Mouse (Mus musculus): ENCODE measurements around the gene Uck2. TPM values are rescaled to one million over a fixed set of nuclear protein-coding genes. Genes with fewer than 3 reads are reported as not detected.

The Uck2 gene
- polyA plus RNA-seq (2014; fragmentation: Nextera tagmentation; extraction: Ambion mirVana): 86.3 and 90.8 TPM in 2 replicates

GRCm38 (mm10) chr1:167285320-167285355 is at the start of gene Uck2:
Uck2 (minus strand) TSS chr1:167285320.
- H3K36me3 ChIP-seq (ENCODE audit: control insufficient read depth, insufficient read depth, low read length): no peaks in the 10 kb centered on the region
- H3K27me3 ChIP-seq (ENCODE audit: control insufficient read depth, insufficient read depth, low read length): no peaks in the 10 kb centered on the region
- H3K4me2 ChIP-seq (replicated peaks; ENCODE audit: low read depth, low read length): peak within 1 kb of the TSS; percentile 76
- H3K27ac ChIP-seq (ENCODE audit: low read length): peak within 1 kb of the TSS; percentile 96
- ATAC-seq (ENCODE audit: insufficient number of reproducible peaks, insufficient read depth, low FRiP score, low read depth): no peak
- WGBS: 0% methylated on average over 2 of the region's 2 CpGs
- peak within 1 kb of the TSS; percentile 93 for H3K4me3 ChIP-seq (ENCODE audit: low read depth, low read length)
- H3K4me1 ChIP-seq (ENCODE audit: control insufficient read depth, insufficient read depth, low read length): peaks cover 14% of the 10 kb centered on the region
- H3K9ac ChIP-seq (replicated peaks; ENCODE audit: low read depth, low read length): peak within 1 kb of the TSS; percentile 84
- no peaks in the 10 kb centered on the region for H3K9me3 ChIP-seq (ENCODE audit: control insufficient read depth, low read depth, low read length)

DNA sequence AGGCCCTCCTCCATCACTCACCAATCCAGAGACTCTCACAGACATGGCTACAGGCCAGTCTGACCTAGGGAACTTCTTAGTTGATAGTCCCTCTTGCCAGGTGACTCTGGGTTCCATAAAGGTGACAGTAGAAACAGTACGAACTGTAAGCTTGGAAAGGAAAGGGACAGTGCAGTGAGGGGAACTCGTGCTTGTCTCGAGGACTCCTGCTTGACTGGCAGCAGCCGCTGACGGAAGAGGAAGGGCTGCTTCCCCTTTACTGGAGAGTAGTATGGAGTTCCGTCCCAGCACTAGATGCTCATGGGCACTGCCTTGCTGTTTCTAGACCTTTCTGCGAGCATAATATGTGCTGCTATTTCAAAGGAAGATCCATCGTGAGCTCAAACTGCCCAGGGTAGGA is 46.0 kb upstream of the Uck2 start:
- no peaks in the 10 kb centered on the region for H3K4me1 ChIP-seq (ENCODE audit: control insufficient read depth, insufficient read depth, low read length)
- H3K9ac ChIP-seq (replicated peaks; ENCODE audit: low read depth, low read length): no peak overlapping the region
- H3K9me3 ChIP-seq (ENCODE audit: control insufficient read depth, low read depth, low read length): no peaks in the 10 kb centered on the region
- no peak overlapping the region for H3K27ac ChIP-seq (ENCODE audit: low read length)
- no peak overlapping the region for H3K4me2 ChIP-seq (replicated peaks; ENCODE audit: low read depth, low read length)
- H3K36me3 ChIP-seq (ENCODE audit: control insufficient read depth, insufficient read depth, low read length): peaks cover 21% of the 10 kb centered on the region
- 91% methylated on average over 8 of the region's 8 CpGs for WGBS
- ATAC-seq (ENCODE audit: insufficient number of reproducible peaks, insufficient read depth, low FRiP score, low read depth): no peak
- H3K27me3 ChIP-seq (ENCODE audit: control insufficient read depth, insufficient read depth, low read length): no peaks in the 10 kb centered on the region
- H3K4me3 ChIP-seq (ENCODE audit: low read depth, low read length): no peak overlapping the region

DNA sequence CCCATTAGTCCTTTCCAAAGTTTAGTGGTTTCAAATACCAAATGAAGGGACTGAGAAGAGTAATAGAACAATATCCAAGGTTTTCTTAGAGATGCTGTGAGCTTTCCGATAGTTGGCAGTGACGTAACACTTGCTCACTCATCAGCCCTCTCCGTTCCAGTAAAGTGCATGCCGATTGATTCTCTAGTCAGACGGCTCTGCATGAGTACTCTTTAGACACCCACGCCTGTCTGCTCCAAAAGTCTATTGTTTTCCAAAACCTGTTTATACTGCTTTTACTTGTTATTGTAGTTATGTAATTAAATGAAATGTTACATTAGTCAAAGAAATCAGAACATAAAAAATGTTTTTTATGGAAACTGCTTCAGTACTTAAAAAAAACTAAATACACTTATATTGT is 43.7 kb upstream of the Uck2 start:
- H3K4me2 ChIP-seq (replicated peaks; ENCODE audit: low read depth, low read length): no peak overlapping the region
- H3K27ac ChIP-seq (ENCODE audit: low read length): no peak overlapping the region
- peaks cover 21% of the 10 kb centered on the region for H3K36me3 ChIP-seq (ENCODE audit: control insufficient read depth, insufficient read depth, low read length)
- 89% methylated on average over 6 of the region's 6 CpGs for WGBS
- H3K4me3 ChIP-seq (ENCODE audit: low read depth, low read length): no peak overlapping the region
- H3K9me3 ChIP-seq (ENCODE audit: control insufficient read depth, low read depth, low read length): no peaks in the 10 kb centered on the region
- no peaks in the 10 kb centered on the region for H3K4me1 ChIP-seq (ENCODE audit: control insufficient read depth, insufficient read depth, low read length)
- H3K27me3 ChIP-seq (ENCODE audit: control insufficient read depth, insufficient read depth, low read length): no peaks in the 10 kb centered on the region
- H3K9ac ChIP-seq (replicated peaks; ENCODE audit: low read depth, low read length): no peak overlapping the region
- no peak for ATAC-seq (ENCODE audit: insufficient number of reproducible peaks, insufficient read depth, low FRiP score, low read depth)

DNA sequence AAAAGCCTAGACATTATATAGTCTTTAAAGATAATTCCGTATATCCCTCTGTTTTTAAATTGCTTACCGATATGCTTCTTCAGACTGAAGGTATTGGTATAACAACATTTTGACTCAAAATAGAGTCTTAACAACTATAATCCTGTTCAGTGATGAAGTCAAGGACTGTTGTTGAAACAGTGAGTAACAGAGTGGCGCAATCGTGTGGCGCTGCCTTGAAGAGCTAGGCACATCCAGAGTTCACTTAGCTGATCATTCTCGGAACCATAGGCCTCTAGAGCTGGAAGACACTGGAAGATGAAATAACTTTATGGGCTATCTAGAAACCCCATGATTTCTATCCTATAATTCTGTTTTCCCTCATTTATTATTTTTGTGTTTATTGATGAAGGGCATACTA is 36.6 kb upstream of the Uck2 start:
- H3K4me3 ChIP-seq (ENCODE audit: low read depth, low read length): no peak overlapping the region
- no peaks in the 10 kb centered on the region for H3K27me3 ChIP-seq (ENCODE audit: control insufficient read depth, insufficient read depth, low read length)
- peaks cover 49% of the 10 kb centered on the region for H3K36me3 ChIP-seq (ENCODE audit: control insufficient read depth, insufficient read depth, low read length)
- no peaks in the 10 kb centered on the region for H3K9me3 ChIP-seq (ENCODE audit: control insufficient read depth, low read depth, low read length)
- no peaks in the 10 kb centered on the region for H3K4me1 ChIP-seq (ENCODE audit: control insufficient read depth, insufficient read depth, low read length)
- no peak overlapping the region for H3K27ac ChIP-seq (ENCODE audit: low read length)
- H3K9ac ChIP-seq (replicated peaks; ENCODE audit: low read depth, low read length): no peak overlapping the region
- no peak overlapping the region for H3K4me2 ChIP-seq (replicated peaks; ENCODE audit: low read depth, low read length)
- ATAC-seq (ENCODE audit: insufficient number of reproducible peaks, insufficient read depth, low FRiP score, low read depth): no peak
- 97% methylated on average over 6 of the region's 6 CpGs for WGBS

DNA sequence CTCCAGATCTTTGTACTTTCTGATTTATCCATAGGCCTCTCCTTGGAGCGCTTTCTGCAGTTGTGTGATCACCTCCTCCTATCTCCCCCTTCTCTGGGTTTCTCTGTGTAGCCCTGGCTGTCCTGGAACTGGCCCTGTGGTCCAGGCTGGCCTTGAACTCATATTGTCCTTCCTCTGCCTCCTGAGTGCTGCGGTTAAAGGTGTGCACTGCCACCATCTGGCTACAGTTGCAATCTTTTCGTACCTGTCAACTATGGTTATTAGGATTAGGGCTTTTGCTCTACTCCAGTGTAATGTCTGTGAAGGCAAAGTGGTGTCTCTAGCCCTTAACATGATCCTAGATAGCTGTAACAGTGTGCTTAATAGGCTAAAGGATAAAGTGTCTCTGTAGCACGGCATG is 28.1 kb upstream of the Uck2 start:
- H3K9ac ChIP-seq (replicated peaks; ENCODE audit: low read depth, low read length): no peak overlapping the region
- H3K27ac ChIP-seq (ENCODE audit: low read length): no peak overlapping the region
- peaks cover 18% of the 10 kb centered on the region for H3K36me3 ChIP-seq (ENCODE audit: control insufficient read depth, insufficient read depth, low read length)
- 0 out of 2 replicates have a peak, but pooled peaks cover 4% of the 10 kb centered on the region for H3K4me1 ChIP-seq (ENCODE audit: control insufficient read depth, insufficient read depth, low read length)
- H3K9me3 ChIP-seq (ENCODE audit: control insufficient read depth, low read depth, low read length): no peaks in the 10 kb centered on the region
- H3K27me3 ChIP-seq (ENCODE audit: control insufficient read depth, insufficient read depth, low read length): no peaks in the 10 kb centered on the region
- no peak for ATAC-seq (ENCODE audit: insufficient number of reproducible peaks, insufficient read depth, low FRiP score, low read depth)
- H3K4me2 ChIP-seq (replicated peaks; ENCODE audit: low read depth, low read length): no peak overlapping the region
- WGBS: 90% methylated on average over 4 of the region's 4 CpGs
- no peak overlapping the region for H3K4me3 ChIP-seq (ENCODE audit: low read depth, low read length)

- Histone ChIP-seq H3K9ac (replicated peaks; ENCODE audit: low read depth, low read length) (no peak overlapping the region), H3K27ac (ENCODE audit: low read length) (no peak overlapping the region), H3K4me3 (ENCODE audit: low read depth, low read length) (no peak overlapping the region), H3K36me3 (ENCODE audit: control insufficient read depth, insufficient read depth, low read length) (peaks cover 17% of the 10 kb centered on the region), H3K4me2 (replicated peaks; ENCODE audit: low read depth, low read length) (no peak overlapping the region), H3K4me1 (ENCODE audit: control insufficient read depth, insufficient read depth, low read length) (0 out of 2 replicates have a peak, but pooled peaks cover 4% of the 10 kb centered on the region), H3K27me3 (ENCODE audit: control insufficient read depth, insufficient read depth, low read length) (no peaks in the 10 kb centered on the region), H3K9me3 (ENCODE audit: control insufficient read depth, low read depth, low read length) (no peaks in the 10 kb centered on the region)
- no peak for ATAC-seq (ENCODE audit: insufficient number of reproducible peaks, insufficient read depth, low FRiP score, low read depth)
These were observed 27.2 kb upstream of the Uck2 start for GRCm38 (mm10) chr1:167312367-167312766.

DNA sequence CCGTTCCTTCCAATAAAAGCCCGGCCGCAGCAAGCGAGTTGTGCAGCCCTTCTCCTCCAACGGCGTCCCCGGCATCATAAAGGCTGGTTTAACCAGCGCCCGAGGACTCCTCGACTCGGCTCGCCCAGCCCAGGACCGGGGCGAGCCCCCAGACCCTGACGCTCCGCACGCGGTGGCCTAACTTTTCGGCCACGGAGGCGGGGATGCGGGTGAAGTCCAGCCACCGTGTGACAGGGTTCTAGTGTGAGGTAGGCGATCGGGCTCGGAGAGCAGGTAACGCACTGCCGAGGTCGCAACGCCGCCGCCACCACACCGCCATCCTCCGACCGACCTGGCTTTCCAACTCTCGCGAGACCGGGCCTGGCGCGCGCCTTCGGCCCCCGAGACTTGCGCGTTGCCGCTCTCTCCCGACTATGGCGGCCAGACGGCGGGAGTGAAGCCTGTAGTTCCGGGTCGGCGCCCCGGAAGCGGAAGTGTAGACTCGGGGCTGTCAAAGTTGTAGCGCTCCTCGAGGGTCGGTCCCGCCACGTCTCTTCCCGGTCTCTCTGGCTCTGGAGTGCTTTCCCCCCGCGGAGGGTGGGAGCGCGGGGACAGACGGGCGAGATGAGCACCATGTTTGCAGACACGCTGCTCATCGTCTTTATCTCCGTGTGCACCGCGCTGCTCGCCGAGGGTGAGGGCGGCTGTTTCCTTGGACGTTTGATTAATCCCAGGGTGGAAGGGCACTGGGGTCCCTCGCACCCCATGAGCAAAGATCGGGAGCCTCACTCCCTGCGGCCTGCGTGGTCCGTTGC is 23.3 kb upstream of the Uck2 start, which contains the start of gene Tmco1:
Gene Tmco1 (plus strand): TSS at position 118 of the 794 bp plus-strand sequence.
- H3K27ac ChIP-seq (ENCODE audit: low read length): peak within 1 kb of the TSS; percentile 93
- H3K4me1 ChIP-seq (ENCODE audit: control insufficient read depth, insufficient read depth, low read length): 0 out of 2 replicates have a peak, but pooled peaks cover 4% of the 10 kb centered on the region
- H3K4me3 ChIP-seq (ENCODE audit: low read depth, low read length): peak within 1 kb of the TSS; percentile 83
- peak within 1 kb of the TSS; percentile 95 for H3K9ac ChIP-seq (replicated peaks; ENCODE audit: low read depth, low read length)
- no peaks in the 10 kb centered on the region for H3K9me3 ChIP-seq (ENCODE audit: control insufficient read depth, low read depth, low read length)
- peaks cover 3% of the 10 kb centered on the region; the same call in 1 of the 2 replicates for H3K36me3 ChIP-seq (ENCODE audit: control insufficient read depth, insufficient read depth, low read length)
- H3K4me2 ChIP-seq (replicated peaks; ENCODE audit: low read depth, low read length): peak within 1 kb of the TSS; percentile 73
- WGBS: under 1% methylated on average over 82 of the region's 82 CpGs
- peak; percentile 95 for ATAC-seq (ENCODE audit: insufficient number of reproducible peaks, insufficient read depth, low FRiP score, low read depth)
- no peaks in the 10 kb centered on the region for H3K27me3 ChIP-seq (ENCODE audit: control insufficient read depth, insufficient read depth, low read length)

GRCm38 (mm10) chr1:167307674-167308073 is 22.6 kb upstream of the Uck2 start:
- Histone ChIP-seq H3K27ac (ENCODE audit: low read length) (no peak overlapping the region), H3K4me3 (ENCODE audit: low read depth, low read length) (peak overlapping the region; percentile 83), H3K9me3 (ENCODE audit: control insufficient read depth, low read depth, low read length) (no peaks in the 10 kb centered on the region), H3K27me3 (ENCODE audit: control insufficient read depth, insufficient read depth, low read length) (no peaks in the 10 kb centered on the region), H3K4me2 (replicated peaks; ENCODE audit: low read depth, low read length) (peak overlapping the region; percentile 49), H3K36me3 (ENCODE audit: control insufficient read depth, insufficient read depth, low read length) (peaks cover 3% of the 10 kb centered on the region; the same call in 1 of the 2 replicates), H3K4me1 (ENCODE audit: control insufficient read depth, insufficient read depth, low read length) (0 out of 2 replicates have a peak, but pooled peaks cover 4% of the 10 kb centered on the region), H3K9ac (replicated peaks; ENCODE audit: low read depth, low read length) (peak overlapping the region; percentile 95; the same call in 1 of the 2 replicates)
- ATAC-seq (ENCODE audit: insufficient number of reproducible peaks, insufficient read depth, low FRiP score, low read depth): no peak
- WGBS: 64% methylated on average over 11 of the region's 11 CpGs

All from stomach, embryonic 14.5 days (tissue).